Mouse (Mus musculus) kidney, adult 10 weeks (tissue): ENCODE data around the gene Dnah7b. TPM values are rescaled to one million over a fixed set of nuclear protein-coding genes. Genes with fewer than 3 reads are reported as not detected.

ENCODE experiments used
- polyA plus RNA-seq: library from polyadenylated mRNA; stranded (reverse); fragments of 350-450 nt; fragmentation: Illumina TruSeq; extraction: RNeasy Lipid Tissue Mini Kit (QIAGEN cat#74804); gene quantifications from one replicate; pipeline ENCODE4 v1.2.3, GENCODE M21; 2014; ENCODE audit warnings: low read depth, low replicate concordance

Gene Dnah7b
- polyA plus RNA-seq: 6.5 TPM

DNA sequence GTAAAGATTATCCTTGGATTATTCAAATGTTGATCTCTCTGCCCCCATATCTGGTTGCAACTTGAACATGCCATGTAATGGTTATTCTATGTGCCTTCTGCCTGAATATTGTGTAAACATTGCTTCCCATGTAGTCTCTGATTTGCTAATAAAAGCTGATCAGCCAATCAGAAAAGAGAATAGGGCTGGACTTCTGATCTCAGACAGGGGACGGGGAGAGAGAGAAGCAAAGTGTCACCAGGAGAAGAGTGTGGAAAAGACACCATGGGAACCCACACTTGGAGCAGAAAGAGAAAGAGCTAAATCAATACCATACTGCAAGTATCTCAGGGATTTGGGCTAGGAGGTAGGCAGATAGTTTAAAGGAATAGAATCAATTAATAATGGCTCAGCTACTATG lies at the start of gene Dnah7b:
Dnah7b (plus strand) TSS at position 301 of the 400 bp plus-strand sequence.

Other genes starting within 250 kb of the Dnah7b start
- not detected for gene Gm5269, start 176.0 kb upstream of the Dnah7b start, polyA plus RNA-seq
- gene Slc40a1, start 139.8 kb upstream of the Dnah7b start, polyA plus RNA-seq: 154 TPM